Mouse (Mus musculus) ovary, postnatal 10 days (tissue): ENCODE data around the gene 4933425L06Rik.

Source experiments
- DNase-seq: peaks from one replicate; pipeline ENCODE4 v3.0.0; 2022; ENCODE audit warnings: low spot score

The 4933425L06Rik gene

DNA sequence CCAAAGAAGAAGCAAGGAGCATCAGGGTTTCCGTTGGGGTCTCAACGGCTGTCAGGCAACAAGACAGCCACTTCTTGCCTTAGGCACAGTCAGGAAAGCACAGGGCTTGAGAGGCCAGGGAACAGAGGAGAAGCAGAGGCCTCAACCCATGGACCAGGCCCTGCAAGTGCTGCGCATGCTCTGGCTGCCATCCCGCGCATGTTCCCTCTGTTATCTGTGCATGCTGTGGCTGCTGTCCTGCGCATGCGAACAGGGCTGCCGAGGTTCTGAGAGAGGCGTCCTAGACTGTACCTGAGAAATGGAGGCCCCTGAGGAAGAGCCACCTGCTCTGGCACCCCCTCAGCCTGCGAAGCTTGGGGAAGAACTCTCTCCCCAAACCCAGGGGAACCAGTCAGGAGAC is at the start of gene 4933425L06Rik:
TSS of gene 4933425L06Rik (plus strand) at position 261 of the 400 bp plus-strand sequence.
- DNase-seq, result no peak

DNA sequence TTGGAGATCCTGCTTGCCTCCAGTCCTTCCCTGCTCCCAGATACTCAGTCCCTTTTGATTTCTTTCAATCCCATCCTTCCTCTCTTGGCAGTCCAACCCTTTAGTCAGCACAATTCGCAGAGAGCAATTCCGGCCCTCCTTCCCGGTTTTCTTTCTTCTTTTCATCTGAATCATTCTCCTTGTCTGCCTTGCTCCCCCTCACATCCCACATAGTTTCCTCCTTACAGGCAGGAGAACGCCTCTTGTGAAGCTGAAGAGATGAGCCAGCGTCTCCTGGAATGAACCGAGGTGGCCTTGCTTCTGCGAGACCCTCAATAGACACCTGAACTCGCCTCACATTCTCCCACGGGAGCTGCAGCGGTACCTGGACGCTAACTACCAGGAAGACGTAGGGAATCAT is 44.1 kb upstream of the 4933425L06Rik start:
- DNase-seq, result no peak

DNA sequence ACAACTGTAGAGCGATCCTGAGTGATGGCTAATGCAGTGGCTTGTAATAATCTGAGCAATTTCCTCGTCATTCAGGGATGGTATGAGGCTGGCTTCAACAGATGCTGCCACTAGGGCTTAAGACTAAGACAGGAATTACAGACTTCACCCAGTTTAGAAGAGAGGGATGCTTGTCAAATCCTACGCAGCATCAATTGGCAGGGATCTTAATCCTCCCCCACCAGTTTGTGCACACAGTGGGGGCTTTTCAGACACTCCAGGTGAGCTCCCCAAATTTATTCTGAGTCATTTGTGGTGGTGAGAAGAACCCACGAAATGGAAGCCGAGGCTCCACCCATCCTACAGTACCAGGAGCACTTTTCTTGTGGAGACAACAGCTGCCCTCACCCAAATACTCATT is 43.6 kb upstream of the 4933425L06Rik start:
- DNase-seq, result no peak

DNA sequence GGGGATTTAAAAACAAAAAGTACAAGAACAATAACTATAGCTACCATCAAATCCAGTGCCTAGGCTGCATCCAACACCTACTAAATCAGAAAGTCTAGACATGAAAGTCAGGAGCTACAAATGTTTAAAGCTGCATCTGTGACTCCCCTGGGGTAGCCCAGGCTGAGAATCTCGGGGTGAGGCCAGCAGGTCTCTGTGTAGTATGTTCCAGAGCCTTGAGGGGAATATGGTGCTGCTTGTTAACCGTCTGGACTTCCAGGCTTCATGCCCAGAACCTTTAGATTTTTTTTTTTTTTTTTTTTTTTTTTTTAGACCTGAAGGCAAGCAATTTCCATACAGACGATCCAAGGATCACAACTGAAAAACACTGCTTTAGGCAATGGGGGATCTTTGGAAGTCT is 38.0 kb upstream of the 4933425L06Rik start:
- DNase-seq, result no peak

DNA sequence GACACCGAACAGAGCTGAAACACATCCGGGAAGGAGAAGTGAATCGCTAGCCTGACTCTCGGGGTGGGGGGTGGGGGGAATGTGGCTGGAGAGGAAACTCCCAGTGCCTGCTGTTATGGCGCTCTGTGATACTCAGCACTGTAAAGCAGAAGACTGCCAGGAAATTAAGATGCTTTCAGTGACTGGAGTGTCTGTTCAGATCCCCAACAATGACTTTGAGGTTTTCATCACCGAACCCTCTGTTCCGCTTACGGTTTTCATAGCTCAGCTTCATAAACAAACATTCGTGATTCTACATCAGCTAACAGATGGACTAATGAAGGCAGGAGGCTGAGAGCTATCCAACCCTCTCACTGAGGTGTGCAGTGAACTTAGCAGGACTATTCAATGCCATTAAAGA is 34.5 kb upstream of the 4933425L06Rik start:
- DNase-seq, result no peak

DNA sequence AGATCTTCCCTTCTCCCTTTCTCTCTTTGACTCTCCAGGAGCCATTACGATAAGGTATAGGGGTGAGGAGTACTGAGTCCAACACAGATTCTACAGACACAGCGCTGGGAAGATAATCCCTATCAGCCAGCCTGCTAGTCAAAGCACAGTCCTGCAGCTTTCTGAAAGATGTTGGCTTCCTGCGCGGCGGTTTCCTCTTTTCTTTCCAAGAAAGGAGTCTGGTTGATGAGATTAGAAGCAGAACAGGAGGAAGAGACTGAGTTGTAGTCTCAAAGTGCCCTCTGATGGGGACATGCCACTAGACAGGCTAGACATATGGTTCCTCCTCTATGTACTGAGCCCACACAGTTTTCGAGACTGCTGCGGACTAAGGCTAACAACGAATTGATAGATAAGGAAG is 33.3 kb upstream of the 4933425L06Rik start:
- no peak for DNase-seq

DNA sequence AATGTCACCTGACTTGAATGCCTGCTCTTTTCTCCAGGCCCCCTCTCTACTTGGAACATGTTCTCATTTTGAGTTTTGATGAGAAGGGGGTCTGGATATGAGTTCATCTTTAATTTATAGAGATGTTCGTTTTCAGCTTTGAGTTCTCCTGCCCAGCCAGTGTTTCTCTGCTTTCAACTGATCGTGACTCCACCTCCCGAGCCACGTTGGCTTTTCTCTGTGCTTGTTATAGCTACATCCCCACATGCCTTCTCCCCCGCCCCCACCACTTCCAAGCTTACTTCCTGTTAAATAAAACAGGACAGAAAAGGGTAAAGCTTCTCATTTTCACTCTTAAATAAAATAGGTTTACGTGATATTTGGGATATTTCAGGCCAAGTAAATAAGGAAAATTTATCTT is 30.5 kb upstream of the 4933425L06Rik start:
- DNase-seq, result no peak

DNA sequence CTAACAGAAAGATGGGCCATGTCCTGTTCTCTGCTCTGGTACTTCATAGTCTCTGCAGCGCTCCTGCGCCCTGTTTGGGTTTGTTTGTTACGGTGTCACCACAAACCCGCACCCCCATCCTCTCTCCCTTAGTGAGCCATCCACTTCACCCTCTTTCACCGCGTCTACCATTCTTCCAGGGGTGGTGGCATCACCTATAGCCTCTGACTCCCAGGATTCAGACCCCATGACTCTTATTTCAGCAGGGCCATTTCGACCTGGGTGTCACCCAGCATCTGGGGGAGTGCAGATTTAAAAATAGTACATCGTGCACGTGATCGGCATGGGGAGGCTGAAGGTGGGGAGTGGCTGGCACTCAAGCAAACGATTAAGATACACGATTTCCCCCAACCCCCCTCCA is 28.3 kb upstream of the 4933425L06Rik start:
- DNase-seq, result no peak

DNA sequence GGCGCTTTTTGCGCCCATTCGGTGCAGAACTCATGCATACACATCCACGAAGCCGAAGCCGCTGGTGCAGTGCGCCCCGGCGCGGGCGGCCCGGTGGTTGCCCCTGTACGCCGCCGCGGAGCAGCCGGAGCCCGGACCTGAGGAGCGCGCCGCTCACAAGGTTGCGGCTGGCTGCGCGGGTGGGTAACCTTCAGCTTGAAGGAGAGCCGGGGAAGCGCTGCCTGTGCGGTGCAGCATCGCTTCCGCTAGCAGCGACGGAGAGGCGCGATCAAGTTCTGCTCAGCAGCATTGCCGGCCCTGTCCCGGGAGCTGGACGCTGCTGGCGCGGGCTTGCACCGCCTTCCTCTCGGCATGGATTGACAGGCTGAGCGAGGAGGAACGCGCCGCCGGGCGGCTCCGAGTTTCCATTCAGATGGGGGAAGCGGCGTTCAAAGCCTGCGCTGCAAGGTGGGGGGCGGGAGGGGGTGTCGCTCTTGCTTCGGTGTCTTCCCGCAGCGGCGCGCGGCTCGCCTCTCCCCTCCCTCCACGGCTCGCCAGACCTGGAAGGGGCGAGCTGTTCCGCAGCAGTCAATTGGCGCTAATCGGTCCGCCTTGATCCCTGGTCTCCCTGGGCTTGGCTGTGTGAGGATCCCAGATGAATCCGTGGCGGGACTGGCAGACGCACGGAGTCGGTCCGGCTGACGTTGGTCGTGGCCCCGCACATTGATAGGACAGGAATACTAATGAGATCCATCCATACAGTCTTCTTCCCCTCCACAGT is 27.6 kb upstream of the 4933425L06Rik start, which contains the start of gene Rgs7bp:
TSS of gene Rgs7bp (minus strand) at position 750 of the 760 bp plus-strand sequence.
- peak; percentile 42 for DNase-seq

DNA sequence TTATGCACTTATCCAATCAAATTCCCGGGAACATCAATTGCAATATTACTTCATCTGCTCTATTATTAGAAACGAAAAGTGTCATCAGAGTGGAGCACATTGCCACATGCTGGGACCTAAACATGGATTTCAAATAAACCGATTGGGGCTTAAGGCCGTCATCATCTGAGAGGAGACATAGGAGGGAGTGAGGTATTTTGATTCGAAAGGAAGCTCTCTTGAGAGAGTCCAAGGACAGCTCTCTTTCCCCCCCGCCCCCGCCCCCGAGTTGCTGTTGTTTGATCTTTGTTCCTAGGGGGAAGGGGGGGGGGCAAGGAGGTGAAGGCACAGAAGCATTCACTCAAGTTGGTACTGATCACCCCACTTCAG is 27.0 kb upstream of the 4933425L06Rik start:
- no peak for DNase-seq

DNA sequence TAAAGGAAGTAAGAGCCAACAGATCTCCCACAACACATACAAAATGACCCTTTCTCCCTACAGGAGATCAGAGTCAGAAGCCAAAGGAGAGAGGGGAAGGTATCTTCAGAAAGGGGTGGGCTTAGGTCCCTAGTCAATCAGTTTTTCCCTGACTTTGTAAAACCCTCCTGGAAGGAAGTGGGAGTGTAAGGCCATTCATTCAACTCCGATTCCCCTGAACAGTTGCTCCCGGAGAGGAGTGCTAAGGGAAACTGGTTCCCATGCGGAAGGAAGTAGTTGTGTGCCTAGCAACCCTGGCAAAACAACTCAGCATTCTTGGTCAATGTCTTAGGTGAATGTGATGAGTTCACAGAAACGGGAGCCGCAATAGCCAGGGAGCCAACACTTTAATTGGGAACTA is 26.5 kb upstream of the 4933425L06Rik start:
- DNase-seq, result no peak

DNA sequence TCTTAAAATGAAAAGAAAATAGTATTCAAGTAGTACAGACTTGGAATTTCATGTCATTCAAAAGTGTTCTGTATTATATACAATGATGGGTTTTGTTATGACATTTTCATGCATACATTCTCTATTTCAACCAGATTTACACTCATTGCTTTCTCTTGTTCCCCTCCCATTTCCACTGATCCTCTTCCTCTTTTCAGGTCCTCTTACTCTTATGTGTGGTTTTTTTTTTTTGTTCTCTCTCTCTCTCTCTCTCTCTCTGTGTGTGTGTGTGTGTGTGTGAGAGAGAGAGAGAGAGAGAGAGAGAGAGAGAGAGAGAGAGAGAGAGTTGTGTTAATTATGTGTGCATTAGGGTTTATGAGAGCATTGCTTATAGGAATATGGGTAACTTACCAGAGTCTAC is 15.8 kb upstream of the 4933425L06Rik start:
- DNase-seq, result no peak

DNA sequence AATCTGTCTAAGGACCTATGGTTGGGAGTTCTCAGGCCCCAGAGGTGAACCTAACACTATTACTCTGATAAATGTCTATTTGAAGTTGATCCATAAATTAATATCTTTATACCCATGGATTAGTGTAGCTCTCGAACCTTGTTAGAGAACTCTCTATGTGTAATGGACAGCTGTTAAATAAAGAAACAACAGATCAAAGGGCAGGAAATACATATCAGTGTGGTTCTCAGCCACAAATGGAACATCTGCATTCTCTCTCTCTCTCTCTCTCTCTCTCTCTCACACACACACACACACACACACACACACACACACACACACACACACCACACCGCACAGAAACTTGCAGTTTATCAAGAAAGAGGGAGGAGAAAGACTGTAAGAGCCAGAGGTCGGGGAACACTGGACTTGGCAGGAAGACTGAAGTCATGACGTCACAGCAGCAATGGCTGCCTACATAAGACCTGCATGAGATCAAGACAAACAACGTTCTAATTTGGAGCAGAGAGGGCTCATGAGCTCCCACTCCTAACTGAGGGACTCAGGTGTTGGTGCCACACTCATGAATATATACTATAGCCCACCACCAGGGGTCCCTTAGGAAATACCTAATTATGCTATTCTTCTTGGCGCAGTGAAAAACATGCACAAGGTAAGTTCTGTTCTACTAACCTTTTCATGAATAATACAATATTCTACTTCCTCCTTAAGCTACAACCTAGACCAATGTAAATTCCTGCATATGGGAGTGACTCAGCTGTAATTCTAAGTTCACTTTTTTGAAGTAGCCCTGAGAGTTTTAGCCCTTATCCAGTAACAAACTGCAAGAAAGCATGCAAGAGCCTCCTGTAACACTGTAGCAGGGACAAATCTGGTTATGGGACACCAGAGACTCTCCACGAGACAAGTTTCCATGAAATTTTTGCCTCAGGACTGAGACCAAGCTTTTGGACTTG is 14.8 kb upstream of the 4933425L06Rik start:
- DNase-seq, result no peak

DNA sequence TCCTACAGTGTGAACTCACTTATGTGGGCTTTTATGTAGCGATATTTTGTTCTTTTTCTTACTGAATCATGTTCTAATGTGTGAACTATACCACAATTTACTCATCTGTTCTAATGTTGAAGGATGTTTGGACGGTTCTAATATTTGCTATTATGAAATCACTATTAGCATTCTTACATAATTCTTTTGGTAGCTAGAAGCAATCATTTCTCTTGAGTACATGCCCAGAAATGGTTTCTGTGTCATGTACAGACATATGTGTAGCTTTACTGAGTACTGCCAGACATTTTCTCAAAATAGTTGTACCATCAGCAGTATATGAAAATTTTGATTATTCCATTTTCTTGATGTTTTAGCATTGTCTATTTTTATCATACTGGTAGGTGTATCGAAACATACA is 7.4 kb downstream of the 4933425L06Rik start:
- no peak for DNase-seq

DNA sequence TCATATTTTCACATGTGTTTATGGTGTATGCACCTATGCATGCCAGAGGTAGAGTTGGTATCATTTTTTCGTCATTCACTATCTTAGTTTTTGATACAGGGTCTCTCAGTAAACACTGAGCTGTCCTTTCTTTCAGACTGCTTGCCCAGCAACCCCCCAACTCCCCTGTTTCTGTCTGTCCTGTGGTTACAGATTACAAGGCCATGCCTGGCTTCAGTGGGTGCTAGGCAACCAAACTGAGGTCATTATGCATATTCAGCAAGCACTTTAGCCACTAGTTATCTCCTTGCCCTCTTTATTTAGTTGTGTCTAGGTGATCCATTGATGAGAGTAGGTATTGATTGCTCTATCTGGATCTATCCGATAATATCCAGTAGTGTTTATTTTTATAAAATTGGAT is 14.4 kb downstream of the 4933425L06Rik start:
- no peak for DNase-seq

DNA sequence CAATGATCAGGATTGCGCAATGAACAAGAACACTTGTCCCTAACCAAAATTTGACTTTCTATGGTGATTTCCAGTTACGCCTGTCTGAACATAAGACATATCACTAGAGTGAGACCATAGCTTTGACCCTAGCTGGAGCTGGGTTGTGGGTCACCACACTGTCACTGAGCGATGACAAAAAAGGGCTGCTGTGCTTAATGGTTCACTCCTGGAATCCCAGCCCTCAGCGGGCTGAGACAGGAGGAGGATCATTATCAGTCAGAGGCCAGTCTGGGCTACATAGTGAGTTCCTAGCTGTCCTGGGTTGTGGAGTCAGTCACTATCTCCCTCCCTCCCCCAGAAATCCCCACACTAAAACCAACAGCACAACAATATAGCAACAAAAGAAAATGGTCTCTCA is 18.8 kb downstream of the 4933425L06Rik start:
- DNase-seq, result no peak

DNA sequence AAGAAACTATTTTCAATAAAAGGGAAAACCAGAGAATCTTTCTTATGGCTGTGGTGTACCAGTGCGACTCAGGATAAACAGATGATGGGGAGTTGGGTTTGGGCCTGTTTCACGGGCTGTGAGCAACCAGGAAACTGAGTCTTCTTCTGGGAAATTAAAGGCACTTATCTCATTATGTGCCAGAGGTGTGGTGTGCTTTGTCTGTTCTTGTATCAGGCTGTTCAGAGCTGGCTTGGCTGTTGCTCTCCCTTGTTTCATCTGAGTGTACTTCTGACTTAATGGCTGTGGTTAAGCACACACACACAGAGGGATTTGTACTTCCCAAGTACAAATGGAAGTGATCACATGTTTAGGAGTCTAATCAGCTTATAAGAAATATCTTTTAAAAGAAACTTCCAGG is 22.5 kb downstream of the 4933425L06Rik start:
- no peak for DNase-seq

DNA sequence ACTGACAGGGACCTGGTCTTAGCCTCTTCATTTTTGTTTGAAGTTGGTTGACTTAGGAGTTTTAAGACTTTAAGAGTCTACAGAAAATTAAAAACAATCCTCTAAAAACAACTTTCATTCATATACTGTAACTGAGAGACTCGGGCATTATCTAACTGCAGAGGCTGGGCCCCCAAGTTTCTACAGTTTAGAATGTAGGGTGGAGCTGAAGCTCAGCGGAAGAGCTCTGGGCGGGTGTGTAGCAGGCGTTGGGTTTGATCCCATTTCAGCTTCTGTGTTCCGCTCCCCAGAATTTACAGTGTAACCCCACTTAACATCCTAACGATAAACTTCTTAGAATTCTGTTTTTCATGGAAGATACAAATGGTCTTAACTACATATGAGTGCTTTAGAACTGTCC is 29.7 kb downstream of the 4933425L06Rik start:
- DNase-seq, result no peak

DNA sequence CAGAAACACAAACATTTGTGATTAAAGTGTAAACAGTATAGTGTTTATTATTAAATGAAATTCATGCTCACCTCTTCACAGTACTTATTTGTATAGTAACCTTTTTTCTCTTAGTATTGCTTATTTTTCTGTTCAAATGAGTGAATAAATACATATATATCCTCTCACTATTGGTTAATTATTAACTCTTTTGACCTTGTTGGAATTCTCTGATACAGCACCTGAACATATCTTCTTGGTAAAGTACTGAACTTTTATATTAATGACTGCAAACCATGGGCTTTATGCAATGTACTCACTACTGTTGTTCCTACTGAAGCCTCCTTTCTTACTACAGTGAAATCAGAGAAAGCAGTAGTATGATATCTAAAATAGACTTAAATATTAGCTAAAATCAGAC is 39.7 kb downstream of the 4933425L06Rik start:
- DNase-seq, result no peak

DNA sequence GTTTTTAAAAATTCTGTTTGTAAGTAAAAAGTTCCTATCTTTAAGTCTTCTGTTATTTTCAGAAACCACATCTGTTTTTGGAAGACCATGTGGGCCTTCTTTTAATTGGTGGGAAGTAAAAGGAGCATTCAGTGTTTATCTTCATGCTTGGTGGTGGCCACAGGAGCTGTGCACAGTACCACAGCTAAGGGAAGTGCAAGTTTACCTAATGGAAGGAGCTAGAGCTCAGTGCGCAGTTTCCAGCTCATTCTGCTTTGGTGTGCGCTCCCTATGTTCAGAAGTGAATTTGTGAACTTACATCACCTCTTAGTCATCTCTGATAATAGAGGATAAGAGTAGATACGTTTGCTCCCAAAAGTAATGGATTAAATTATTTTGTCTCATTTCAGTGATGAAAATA is 40.2 kb downstream of the 4933425L06Rik start:
- no peak for DNase-seq

DNA sequence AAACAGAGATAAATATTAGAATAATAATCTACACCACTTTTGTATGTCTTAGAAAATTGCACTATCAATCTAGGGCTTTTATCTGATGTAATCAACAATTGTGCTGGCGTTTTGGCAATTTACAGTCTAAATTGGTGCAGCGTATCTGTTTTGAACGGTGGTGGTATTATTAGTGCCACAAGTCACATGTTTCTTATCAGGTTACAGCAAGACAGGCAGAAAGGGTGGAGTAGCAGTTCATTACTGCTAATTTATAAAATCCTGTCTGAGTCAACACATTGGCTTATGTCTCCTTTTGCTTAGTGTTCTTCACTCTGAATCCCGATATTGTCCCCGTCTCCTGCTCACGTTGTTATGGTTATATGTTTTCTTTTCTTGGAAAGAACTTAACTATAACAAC is 48.2 kb downstream of the 4933425L06Rik start:
- no peak for DNase-seq

DNA sequence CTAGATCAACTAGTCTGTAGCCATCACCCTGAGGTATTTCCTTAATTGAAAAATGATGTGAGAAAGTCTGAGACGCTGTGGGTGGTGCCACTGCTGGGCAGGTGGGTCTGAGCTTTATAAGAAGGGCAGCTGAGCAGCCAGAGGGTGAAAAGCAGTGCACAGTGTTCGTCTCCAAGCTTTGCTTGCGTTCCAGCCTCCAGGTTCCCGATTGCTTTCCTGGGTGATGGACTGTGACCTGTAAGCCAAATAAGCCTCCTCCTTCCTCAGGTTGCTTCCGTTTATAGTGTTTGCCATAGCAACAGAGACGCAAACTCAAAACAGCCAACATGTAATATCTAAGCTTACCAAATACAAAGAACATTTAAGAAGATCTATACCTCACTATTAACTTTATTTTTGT is 50.4 kb downstream of the 4933425L06Rik start:
- DNase-seq, result no peak

DNA sequence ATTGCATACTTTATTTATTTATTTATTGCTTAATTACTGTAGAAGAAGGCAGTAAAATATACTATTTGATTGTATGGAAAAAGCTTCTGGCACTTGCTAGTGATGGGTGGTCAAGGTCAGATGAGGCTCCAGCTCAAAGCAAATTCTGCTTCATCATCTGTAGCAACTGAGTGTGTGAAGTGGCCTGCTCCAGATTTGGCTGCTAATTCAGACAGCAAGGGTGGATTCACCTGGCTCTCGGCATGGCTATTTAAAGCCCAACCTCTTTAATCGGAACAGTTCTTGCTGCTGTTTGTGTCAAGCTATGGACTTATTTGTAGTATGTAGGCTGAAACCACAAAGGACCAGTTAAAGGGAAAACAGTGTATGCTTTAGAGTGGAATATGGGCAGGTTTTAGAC is 50.9 kb downstream of the 4933425L06Rik start:
- no peak for DNase-seq
